Mouse (Mus musculus): Measurements from ENCODE around the gene Gm10577.

Gene Gm10577

GRCm38 (mm10) chr4:100995617-100996016 lies 24.9 kb downstream of the Gm10577 start:
- no peak for DNase-seq (ENCODE audit: low read depth, low spot score)

GRCm38 (mm10) chr4:100994442-100995255 lies 25.8 kb downstream of the Gm10577 start:
- DNase-seq (ENCODE audit: low read depth, low spot score): no peak

- DNase-seq (ENCODE audit: low read depth, low spot score): no peak
These were observed 28.4 kb downstream of the Gm10577 start for GRCm38 (mm10) chr4:100992086-100992485.

GRCm38 (mm10) chr4:100990996-100991395 lies 29.5 kb downstream of the Gm10577 start:
- DNase-seq (ENCODE audit: low read depth, low spot score): no peak

- DNase-seq (ENCODE audit: low read depth, low spot score): peak; percentile 72
These were observed 32.2 kb downstream of the Gm10577 start for GRCm38 (mm10) chr4:100988231-100988799.

GRCm38 (mm10) chr4:100987187-100987586 lies 33.3 kb downstream of the Gm10577 start:
- peak; percentile 14 for DNase-seq (ENCODE audit: low read depth, low spot score)

GRCm38 (mm10) chr4:100977522-100977921 lies 43.0 kb downstream of the Gm10577 start:
- peak; percentile 16 for DNase-seq (ENCODE audit: low read depth, low spot score)

- peak; percentile 34 for DNase-seq (ENCODE audit: low read depth, low spot score)
These were observed 46.0 kb downstream of the Gm10577 start for GRCm38 (mm10) chr4:100974455-100975035.

- DNase-seq (ENCODE audit: low read depth, low spot score): no peak
These were observed 46.6 kb downstream of the Gm10577 start for GRCm38 (mm10) chr4:100973641-100974454.
